Mouse (Mus musculus) colon, adult 2 months (tissue): ENCODE results near the gene Ptger2. TPM values are rescaled to one million over a fixed set of nuclear protein-coding genes. Genes with fewer than 3 reads are reported as not detected.

Source experiments
- polyA plus RNA-seq: library from polyadenylated mRNA; depleted of rRNA; stranded (reverse); fragments of >200 nt; gene quantifications from 2 replicates; pipeline ENCODE4 v1.2.3, GENCODE M21; 2012; rRNA removed

The Ptger2 gene
- polyA plus RNA-seq: 2.2 and 4.2 TPM in 2 replicates

GRCm38 (mm10) chr14:44987674-44988355 lies at the start of gene Ptger2:
TSS of gene Ptger2 (plus strand) at chr14:44988195.

Other genes starting within 250 kb of the Ptger2 start
- gene Gm8267, start 237.9 kb upstream of the Ptger2 start, polyA plus RNA-seq: not detected in 2 replicates
- not detected in 2 replicates for gene Ptgdr, start 128.8 kb upstream of the Ptger2 start, polyA plus RNA-seq
- gene Gpr137c, start 231.5 kb downstream of the Ptger2 start, polyA plus RNA-seq: 3.3 and 5.7 TPM in 2 replicates
- 4.5 and 5.7 TPM in 2 replicates for gene Txndc16, start 232.1 kb downstream of the Ptger2 start, polyA plus RNA-seq